Mouse (Mus musculus) adipose tissue, adult 10 weeks (tissue): Measurements from ENCODE around the gene Tmem179b. TPM values are rescaled to one million over a fixed set of nuclear protein-coding genes. Genes with fewer than 3 reads are reported as not detected.

ENCODE experiments used
- polyA plus RNA-seq: library from polyadenylated mRNA; stranded (reverse); fragments of 350-450 nt; fragmentation: Illumina TruSeq; extraction: RNeasy Lipid Tissue Mini Kit (QIAGEN cat#74804); gene quantifications from one replicate; pipeline ENCODE4 v1.2.3, GENCODE M21; 2014; ENCODE audit warnings: low read depth, low replicate concordance

Tmem179b gene
- polyA plus RNA-seq = 54.7 TPM

DNA sequence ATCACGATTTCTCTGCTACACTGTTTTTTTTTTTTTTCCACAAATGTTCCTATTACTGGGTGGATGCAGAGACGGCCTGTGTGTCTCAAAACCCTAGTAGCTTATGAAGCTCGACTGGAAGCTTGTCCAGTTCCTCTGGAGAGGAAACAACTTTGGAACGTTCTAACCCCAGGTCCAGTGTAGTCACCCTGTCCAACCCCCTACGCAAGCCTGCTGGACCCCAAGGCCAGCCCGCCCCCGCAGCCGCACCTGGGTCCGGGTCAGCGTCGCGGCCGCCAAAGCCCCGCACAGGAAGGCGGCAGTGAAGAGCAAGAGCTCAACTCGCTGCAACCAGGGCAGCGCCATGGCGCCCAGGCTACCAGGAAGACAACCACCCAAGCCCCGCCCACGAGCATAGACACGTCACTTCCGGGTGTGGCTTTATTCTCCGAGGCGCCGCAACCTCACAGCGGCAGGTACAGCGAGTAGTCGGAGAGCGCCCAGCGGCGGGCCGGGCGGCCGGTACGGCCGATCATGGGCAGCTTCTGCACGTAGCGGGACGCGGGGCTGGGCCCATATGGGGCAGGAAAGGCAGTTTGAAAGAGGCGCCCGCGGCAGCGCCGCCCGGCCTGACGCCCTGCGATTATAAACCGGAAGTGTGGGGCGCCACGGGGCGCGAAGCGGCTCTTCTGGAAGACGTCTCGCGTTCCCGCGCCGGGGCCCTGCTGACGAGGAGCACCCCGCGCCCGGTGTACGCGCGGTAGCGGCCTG lies at the start of gene Tmem179b:
Tmem179b (minus strand) TSS at position 382 of the 750 bp plus-strand sequence.

GRCm38 (mm10) chr19:8819596-8820423 lies 45.5 kb upstream of the Tmem179b start, which contains the start of gene Hnrnpul2:
Hnrnpul2 (plus strand) TSS chr19:8820010.

GRCm38 (mm10) chr19:8818801-8819595 lies 44.7 kb upstream of the Tmem179b start, which contains the start of gene Ttc9c:
Ttc9c (minus strand) TSS chr19:8819333.

GRCm38 (mm10) chr19:8802130-8802821 lies 28.0 kb upstream of the Tmem179b start, which contains the start of gene Zbtb3:
Zbtb3 (plus strand) TSS chr19:8802555.

GRCm38 (mm10) chr19:8798264-8798946 lies 24.1 kb upstream of the Tmem179b start, which contains the start of gene Polr2g:
Polr2g (minus strand) TSS chr19:8798577.

GRCm38 (mm10) chr19:8786008-8786781 lies 11.9 kb upstream of the Tmem179b start, which contains the start of gene Taf6l:
Taf6l (minus strand) TSS chr19:8786417.

DNA sequence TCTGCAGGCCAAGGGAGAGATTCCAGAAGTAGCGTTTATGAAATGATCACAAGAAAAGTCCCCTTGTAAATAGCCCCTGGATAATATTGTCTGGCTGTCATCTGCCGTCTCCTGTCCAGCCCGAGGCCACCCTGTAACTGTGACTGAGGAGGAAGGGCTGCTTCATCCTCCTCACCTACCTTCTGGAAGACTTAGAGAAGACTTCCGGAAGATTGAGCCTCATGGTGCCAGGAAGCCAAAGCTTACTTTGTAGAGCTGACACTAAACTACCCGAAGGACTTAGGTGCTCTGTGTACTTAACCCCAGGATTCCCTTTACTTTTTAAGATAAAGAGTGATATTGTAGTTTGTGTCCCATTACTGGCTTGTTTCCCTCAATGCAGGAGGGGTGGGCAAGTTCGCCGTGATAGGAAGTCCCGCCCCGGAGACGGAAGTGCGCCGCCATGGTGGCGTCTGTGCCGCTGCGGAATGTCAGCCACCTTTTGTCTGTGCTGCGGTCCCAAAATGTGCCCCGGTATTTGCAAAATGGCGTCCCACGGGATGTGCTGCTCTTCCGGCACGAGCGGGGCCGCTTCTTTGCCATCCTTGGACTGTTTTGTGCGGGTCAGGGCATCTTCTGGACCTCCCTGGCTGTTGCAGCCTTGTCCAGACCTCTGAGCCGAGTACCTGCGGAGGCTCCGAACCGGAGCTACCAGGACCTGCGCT lies 3.5 kb downstream of the Tmem179b start, which contains the start of gene Tmem223:
Tmem223 (plus strand) TSS at position 430 of the 704 bp plus-strand sequence.

DNA sequence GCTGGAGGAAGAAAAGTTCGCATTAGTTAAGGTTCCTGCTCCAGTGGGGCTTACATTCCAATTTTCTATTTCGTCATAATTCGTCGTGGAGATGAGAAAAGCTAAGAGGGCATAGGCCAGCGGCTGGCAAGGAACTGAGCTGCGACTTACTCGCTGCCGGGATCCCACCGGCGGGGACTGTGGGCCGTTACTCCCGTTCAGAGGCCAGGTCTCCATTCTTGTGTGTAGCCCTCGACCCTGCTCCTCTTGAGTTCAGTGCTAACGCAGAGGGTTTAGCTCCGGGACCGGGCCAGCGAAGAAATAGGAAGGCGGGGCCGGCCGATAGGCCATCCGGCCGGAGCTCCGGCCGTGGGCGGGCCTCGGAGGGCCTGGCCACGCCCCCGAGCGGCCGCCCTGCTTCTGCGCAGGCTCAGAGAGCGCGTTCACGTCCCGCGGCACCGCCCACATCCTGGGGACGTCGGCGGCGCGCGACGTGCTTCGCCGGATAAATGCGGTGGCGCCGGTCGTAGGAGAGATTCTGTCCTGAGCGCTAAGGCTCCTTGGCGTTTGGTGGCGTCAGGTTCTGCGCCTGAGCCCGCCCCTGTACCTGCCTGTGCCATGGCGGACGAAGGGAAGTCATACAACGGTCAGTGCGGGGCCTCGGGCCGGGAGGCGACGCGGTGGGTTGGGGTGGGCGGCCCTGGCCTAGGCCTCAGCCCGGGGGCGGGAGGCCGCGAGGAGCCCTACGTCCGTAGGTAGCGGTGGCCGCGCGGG lies 17.5 kb downstream of the Tmem179b start, which contains the start of gene Nxf1:
Nxf1 (plus strand) TSS at position 439 of the 753 bp plus-strand sequence.

DNA sequence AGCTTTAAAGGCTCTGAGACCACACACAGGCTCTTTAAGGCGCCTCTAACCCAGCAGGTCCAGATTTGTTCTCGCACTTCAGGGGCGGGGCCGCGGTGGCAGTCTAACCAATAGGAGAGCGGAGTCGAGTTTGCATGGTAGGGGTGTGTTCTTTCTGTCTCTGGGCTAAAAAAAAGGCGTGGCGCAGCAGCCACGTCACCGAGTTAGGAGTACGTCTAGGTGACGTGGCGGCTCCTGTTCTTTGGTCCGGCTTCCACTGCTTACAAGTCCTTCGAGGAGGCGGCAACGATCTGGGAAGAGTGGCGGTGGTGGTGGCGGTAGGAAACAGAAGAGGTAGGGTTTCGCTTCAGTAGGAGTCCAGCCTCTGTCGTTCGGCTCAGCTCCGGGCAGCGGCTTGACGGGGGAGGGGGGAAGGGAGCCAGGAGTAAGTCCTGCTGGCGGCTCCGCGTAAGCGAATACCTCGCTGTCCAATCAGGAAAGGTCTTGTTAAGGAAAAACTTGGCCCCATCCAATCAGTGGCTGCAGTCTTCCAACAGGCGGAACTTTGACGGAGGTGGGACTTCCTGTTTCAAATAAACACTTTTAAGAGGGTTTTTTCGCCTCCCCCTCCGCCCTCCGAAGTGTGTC lies 32.9 kb downstream of the Tmem179b start, which contains the start of gene Stx5a:
Stx5a (plus strand) TSS at position 171 of the 627 bp plus-strand sequence.

GRCm38 (mm10) chr19:8740603-8741002 lies 33.7 kb downstream of the Tmem179b start, which contains the start of gene 1700092M07Rik:
1700092M07Rik (plus strand) TSS chr19:8740718.

GRCm38 (mm10) chr19:8735389-8736159 lies 38.7 kb downstream of the Tmem179b start, which contains the start of gene Wdr74:
Wdr74 (plus strand) TSS chr19:8735827.

DNA sequence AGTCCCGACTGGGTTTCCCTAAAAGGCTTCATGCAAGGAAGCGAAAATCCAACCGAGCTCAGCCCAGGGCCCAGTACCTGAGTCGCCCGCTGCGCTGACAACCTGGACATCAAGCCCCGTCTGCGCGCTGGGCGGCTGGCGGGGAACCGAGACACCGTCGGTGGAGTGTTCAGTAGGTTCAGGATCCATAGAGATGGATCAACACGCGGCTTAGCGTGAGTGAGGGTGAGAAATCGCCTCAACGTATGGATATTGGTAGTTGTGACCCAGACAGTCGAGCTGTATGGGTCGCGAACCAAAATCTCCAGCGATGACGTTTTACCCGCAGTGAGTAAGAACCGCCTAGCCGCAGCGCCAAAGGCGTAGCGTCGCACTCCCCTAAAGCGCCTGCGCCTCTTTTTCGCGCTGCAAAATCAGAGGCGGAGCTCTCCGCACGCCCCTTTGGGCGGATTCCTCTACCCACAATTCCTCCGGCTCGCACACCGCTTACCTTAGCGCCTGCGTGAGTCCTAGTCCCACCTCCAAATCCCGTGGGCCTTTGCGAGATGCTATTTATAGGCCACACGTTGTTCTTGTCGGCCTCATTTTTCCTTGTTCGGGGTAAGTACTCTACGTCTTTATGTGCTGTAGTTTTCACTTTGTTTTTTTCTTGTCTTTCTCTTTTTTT lies 51.2 kb downstream of the Tmem179b start, which contains the start of gene Slc3a2:
Slc3a2 (minus strand) TSS at position 463 of the 667 bp plus-strand sequence.

